Mouse (Mus musculus) cerebellum, adult 8-10 months (tissue): ENCODE results near the gene Tcstv1.
"Not testable (repeated sequence)": the region's sequence is repeated elsewhere in the genome, so short reads cannot be mapped to it uniquely, and the experiment has no call there.

Experiments
- DNase-seq: peaks from one replicate; pipeline ENCODE4 v3.0.0; 2022

Tcstv1 gene

DNA sequence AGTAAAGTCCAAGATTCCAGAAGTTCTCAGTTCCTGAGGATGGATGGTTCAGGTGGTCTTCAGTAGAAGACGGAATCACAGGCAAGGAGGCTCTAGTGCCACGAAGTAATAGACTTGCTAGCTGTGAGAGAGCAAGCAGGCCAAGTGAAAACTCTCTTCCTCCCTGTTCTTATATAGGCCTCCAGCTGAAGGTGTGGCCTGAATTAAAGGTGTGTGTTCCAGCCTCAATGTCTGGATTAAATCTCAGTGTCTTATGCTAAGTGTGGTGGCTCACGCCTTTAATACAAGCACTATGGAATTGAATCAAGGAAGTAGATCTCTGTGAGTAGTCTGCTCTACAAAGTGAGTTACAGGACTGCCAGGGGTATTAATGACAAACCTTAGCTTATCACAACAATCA, at the start of gene Tcstv1:
Tcstv1 (minus strand) TSS at position 101 of the 400 bp plus-strand sequence.
- not testable (repeated sequence) for DNase-seq

DNA sequence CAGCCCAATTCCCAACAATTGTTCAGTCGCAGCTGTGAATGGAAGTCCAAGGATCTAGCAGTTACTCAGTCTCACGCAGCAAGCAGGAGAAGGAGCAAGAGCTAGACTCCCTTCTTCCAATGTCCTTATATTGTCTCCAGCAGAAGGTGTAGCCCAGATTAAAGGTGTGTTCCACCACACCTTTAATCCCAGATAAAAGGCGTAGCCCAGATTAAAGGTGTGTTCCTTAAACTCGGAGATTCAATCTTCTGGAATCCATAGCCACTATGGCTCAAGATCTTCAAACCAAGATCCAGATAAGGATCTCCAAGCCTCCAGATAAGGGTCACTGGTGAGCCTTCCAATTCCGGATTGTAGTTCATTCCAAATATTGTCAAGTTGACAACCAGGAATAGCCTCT, 34.6 kb upstream of the Tcstv1 start, which contains the start of gene Gm21761:
Gm21761 (minus strand) TSS at position 101 of the 400 bp plus-strand sequence.
- DNase-seq: not testable (repeated sequence)

DNA sequence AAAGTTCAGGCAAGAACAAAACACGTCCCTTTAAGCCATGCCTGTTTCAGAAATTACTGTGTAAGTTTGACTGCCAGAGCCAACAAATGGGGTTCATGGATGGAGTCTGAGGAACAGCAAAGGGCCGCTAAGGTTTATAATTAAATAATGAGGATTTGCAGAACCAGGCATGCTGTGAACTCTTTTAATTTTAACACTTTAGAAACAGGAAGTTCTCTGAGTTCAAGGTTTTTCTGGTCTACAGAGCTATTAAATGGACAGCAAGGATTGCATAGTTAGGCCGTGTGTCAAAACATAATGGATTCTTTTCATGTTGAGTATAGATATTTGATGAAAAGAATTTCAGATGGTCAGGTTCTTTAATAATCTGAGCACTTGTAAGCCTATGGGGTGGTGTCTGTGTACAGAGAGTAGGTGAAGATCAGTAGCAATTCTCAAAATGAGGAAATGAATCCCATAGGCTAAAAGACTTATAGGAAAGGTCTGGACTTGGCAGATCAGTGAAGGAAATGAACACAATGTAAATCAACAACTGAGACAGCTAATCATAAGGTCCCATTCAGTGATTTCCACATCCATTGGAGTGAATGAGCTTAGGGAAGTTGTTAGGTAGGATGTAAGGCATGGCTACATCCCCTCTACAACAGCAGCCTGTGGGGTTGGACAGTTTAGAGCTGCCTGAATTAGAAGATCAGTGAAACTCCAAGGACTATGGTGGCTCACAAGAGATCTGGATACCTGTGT, 30.2 kb upstream of the Tcstv1 start:
- DNase-seq: not testable (repeated sequence)

DNA sequence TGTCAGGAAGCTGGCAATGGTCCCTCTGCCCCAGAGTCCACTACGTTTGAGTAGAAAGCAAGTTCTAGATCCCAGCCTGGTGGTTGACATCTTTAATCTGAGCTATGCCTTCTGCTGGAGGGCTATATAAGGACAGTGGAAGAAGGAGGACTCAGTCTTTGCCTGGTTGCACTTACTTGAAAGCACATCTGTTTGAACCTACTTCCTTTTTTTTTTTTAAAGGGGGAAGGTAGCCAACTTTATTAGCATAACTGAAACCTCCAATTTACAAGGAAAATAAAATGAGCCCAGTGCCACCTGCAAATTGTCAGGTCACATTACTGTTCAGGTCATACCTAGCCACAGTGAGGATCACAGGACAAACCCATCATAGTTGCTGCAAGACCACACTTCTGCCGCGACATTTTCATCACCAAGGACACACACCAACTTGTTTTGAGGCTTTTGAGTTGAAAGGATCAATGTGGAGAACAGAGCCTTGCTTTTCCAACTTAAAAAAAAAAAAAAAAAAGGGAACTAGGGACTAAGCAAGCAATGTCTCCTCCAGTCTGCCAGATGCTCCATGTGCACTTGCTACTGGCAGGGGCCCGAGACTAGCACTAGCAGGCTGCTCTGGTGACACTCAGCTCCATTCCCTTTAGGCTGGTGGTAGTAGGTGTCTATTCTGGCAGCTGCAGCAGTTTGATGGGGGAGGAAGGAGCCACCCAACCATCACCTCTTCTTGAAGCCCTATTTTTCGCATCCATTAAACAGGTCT, 22.6 kb upstream of the Tcstv1 start:
- not testable (repeated sequence) for DNase-seq

DNA sequence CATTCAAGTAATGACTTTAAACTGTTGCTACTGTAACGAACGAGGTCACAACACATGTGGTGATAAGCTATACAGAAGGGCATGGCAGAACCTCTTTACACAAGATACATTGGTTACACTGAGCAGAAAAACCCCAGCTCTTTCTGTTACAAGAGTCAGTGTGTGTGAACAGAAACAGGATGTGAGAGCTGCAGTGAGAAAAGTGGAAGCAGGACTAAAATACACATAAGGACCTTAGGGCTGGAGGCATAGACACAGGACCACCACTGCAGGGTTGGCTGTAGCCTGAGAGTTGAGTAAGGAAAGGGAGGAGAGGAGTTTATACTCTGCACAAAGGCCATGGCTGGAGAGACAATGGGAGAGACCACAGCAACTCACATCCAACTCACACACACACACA, 21.9 kb upstream of the Tcstv1 start:
- DNase-seq: not testable (repeated sequence)

DNA sequence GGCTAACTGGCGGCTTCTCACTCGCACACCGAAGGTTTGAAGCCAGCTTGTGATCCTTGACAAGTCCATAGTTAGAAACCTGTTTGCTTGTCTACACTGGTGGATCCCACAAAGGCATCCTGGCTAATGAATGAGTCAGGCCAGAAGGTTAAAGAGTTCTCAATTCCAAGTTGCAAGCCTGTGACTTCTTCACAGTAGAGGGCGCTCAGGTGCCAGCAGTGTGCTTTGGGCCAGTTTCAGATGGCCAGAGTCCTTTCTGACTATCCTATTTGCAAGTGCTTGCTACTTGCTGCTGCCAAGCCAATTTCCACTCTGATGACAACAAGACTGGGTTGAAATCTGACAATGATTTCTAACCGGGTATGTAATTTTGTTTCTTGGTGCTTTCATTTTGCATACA, 4.0 kb upstream of the Tcstv1 start:
- not testable (repeated sequence) for DNase-seq

DNA sequence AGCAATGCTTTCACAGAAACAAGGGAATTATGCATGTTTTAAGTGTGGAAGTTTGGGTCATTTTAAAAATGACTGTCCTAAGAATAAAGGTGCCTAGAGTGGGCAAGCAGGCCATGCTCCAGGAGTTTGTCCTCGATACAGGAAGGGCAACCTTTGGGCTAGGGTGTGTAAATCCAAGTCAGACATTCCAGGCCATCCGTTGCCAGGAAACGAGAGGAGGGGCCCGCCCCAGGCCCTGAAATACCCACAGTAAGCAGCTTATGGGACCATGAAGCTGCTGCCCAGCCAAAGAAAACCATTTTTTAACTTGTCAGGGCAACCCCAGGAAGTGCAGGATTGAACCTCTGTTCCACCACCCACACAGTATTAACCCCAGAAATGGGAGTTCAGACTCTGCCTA, 7.7 kb downstream of the Tcstv1 start:
- DNase-seq: not testable (repeated sequence)

DNA sequence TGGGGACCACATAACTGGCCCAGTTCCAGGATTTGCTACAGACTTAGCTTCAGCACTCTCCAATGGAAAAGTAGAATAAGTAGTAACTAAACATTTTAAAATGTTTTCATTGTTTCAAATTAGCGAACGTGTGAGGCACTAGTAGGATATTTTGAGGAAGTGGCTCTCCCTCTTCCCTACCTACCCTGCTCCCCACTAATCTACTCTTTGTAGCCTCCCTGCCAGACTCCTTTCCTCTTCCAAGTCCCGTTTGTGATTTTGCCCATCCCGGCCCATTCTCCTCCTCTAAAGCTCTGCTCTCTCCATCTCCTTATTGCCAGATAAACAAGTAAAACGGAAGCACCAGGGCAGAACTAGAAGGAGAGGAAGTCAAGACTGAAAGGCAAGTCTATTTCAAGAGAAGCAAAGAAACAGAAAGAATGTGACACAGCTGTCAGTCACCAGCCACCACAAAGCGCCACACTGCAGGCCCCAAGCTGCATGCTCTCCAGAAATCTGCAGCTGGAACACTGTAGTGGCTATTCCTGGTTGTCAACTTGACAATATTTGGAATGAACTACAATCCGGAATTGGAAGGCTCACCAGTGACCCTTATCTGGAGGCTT, 30.1 kb downstream of the Tcstv1 start:
- DNase-seq: not testable (repeated sequence)

DNA sequence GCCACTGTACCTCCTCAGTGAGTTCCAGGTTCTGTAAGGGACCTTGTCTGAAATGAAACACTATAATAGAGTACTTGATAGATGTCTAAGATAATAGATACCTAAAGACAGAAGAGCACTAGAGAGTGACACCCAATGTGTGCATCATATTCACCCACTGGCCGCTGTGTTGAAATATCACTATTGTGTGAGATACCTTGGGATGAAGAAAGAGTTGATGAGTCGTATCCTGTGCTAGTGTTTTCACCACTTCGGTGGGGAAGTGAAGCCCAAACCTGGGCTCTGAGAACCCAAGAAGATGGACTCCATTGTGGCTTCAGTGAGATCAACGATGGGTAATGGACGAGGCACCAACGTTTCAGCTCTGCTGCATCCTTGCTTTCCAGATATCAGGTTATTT, 32.2 kb downstream of the Tcstv1 start:
- DNase-seq: not testable (repeated sequence)
